Mouse (Mus musculus): ENCODE data around the gene B4galnt2.
"Not testable (repeated sequence)": the region's sequence is repeated elsewhere in the genome, so short reads cannot be mapped to it uniquely, and the experiment has no call there.

B4galnt2 gene

GRCm38 (mm10) chr11:95896446-95897179 is 18.1 kb downstream of the B4galnt2 start:
- no peak for DNase-seq (ENCODE audit: low read depth, low spot score)

- no peak for DNase-seq (ENCODE audit: low read depth, low spot score)
These were observed 24.1 kb downstream of the B4galnt2 start for GRCm38 (mm10) chr11:95890462-95891051.

- DNase-seq (ENCODE audit: low read depth, low spot score): not testable (repeated sequence)
These were observed 34.8 kb downstream of the B4galnt2 start for GRCm38 (mm10) chr11:95879861-95880260.

DNA sequence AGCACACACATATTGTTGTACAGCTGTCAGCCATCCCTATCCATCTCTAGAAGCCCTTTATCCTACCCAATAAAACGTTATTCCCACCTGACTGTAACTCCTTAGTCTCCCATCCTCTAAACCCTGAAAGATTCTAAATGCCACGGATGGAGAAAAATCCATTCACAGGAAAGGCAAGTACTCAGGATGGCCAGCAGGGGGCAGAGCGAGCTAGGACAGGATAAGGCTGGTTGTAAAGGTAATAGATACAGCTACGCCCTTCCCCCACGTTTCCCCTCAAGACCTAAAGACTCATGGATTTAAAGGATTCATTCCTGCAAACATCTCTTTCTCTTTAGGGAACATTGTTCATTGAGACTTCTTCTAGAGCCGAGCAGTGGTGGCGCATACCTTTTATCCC is 38.4 kb downstream of the B4galnt2 start:
- DNase-seq (ENCODE audit: low read depth, low spot score): peak; percentile 54

GRCm38 (mm10) chr11:95875804-95876203 is 38.9 kb downstream of the B4galnt2 start:
- no peak for DNase-seq (ENCODE audit: low read depth, low spot score)

GRCm38 (mm10) chr11:95869918-95870470 is 44.7 kb downstream of the B4galnt2 start:
- no peak for DNase-seq (ENCODE audit: low read depth, low spot score)

GRCm38 (mm10) chr11:95869442-95869841 is 45.2 kb downstream of the B4galnt2 start:
- no peak for DNase-seq (ENCODE audit: low read depth, low spot score)

- no peak for DNase-seq (ENCODE audit: low read depth, low spot score)
These were observed 53.3 kb downstream of the B4galnt2 start for GRCm38 (mm10) chr11:95861397-95861796.

DNA sequence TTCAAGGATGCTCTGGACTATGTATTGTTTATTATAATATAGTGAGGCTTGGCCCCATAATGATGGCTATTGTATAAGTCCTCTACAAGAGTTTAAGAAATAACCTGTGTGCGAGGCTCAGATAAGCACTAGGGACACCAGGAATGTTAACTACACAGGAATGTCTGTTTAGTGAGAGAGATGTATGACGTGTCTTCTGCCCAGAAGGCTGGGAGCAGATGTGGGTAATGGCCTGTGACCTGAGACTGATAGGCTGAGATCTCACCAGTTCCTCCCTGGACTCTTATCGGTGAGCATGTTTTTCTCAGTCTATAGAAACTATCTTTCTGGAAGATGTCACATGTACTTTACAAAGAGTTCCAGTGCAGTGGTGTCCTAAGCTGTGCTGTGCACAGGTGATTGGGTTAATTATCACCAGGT is 54.6 kb downstream of the B4galnt2 start:
- no peak for DNase-seq (ENCODE audit: low read depth, low spot score)

DNA sequence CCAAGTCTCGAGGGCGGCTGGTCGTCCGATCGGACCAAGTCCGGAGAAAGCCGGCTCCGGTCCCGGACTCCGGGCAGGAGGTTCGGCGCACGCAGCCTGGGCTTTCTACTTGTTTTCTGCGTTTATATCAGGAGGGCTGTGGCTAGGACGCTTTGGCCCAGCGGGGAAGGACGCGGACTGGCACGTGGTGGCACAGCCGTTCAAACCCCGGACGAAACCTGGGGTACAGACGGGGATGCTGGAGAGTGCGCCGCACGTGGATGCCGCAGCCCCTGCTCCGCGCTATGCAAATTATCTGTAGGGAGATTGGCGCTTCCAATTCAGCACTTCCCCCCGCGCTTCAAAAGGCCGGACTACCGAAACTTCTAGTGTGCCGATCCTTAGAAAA is 55.2 kb downstream of the B4galnt2 start:
- DNase-seq (ENCODE audit: low read depth, low spot score): peak; percentile 57

DNA sequence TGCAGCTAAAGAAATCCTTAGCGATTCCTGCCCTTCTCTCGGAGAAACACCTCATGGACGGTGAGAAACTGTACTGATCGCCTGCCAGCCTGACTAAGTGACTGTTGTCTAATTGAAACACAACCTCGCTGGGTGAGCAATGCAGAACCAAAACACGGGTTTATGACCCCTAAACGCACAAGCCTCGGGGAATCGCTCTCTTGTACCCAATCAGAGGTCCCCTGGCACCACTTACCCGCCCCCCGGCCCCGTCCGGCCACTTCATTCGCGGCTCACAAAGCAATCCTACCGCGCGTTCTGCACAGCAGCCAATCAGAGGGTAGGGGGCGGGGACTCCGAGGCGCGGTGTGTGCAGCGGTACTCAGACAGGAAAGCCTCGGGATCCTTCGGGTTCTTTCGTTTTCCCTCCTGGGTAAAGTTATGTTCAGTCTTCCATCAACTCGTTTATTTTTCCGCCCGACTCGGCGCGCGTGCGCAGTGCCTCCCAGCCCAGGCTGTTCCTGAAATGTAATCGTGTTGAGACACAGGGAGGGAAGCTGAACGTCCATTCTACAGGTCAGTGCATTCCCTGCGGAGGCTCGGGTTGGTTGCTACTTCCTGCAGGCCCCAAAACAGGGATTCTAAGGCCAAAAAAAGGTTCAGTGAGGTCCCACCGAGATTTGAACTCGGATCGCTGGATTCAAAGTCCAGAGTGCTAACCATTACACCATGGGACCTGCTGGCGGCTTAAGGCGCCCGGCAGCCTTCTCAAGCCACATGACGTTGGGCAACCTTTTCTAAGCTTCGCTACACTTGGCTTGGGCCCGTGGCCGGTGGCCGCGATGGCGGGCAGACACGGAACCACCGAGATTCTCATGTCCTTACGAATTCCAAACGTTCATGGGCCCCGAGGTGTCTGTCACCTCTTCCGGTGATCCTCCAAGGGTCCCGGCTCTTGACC is 55.9 kb downstream of the B4galnt2 start:
- peak; percentile 94 for DNase-seq (ENCODE audit: low read depth, low spot score)

DNA sequence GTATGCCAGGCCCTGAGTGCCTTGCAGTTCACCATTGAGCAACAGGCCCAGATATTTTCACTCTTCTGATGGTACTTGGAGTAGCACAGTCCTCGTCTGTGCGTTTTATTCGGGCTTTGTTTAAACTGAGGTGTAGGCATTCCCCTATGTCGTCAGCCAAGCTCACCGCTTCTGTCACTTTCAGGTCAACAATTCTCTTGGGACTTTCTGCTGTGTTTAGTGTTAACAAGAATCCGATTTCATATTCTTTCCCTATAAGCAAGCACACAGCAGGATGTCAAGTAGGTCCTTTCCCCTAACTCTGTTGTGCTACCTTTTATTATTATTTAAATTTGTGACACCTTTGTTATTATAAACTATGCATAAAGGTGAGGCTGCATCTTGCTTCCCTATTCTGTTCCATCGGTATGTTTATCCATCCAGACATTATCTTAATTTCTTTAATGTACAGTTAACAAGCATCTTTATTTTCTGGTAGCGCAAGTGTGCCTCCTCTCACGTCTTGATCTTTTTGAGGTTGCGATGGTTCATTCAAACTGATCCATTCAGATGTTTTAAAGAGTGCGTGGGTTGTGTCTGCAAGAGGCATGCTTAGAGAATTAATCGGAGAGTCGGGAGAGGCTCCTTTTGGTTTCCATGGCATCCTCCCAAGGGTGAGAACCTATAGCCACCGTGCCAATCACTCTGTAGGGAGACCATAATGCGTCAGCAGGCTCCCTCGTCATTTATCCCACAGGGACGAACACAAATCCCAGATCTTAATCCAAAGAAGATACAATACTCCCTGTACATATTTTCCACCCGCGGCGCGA is 56.8 kb downstream of the B4galnt2 start:
- no peak for DNase-seq (ENCODE audit: low read depth, low spot score)

GRCm38 (mm10) chr11:95857306-95857705 is 57.4 kb downstream of the B4galnt2 start:
- DNase-seq (ENCODE audit: low read depth, low spot score): no peak

- no peak for DNase-seq (ENCODE audit: low read depth, low spot score)
These were observed 61.0 kb downstream of the B4galnt2 start for GRCm38 (mm10) chr11:95853684-95854083.

GRCm38 (mm10) chr11:95850898-95851297 is 63.8 kb downstream of the B4galnt2 start:
- no peak for DNase-seq (ENCODE audit: low read depth, low spot score)

DNA sequence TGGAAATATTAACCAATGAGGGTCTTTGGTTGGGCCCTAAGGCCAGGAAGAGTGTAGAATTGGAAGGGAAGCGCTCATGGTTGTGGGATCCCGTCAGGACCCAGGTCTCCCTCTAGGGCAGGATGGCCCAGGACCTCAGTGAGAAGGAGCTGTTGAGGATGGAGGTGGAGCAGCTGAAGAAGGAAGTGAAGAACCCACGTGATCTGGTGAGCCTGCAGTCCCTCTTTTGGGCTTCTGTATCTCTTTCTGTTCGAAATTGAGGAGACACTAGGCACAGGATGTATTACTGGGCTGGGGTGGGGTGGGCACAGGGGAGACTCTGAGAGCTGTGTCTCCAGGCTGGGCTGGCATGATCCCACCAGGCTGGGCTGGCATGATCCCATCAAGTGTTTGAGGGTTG is 69.8 kb downstream of the B4galnt2 start:
- DNase-seq (ENCODE audit: low read depth, low spot score): no peak

GRCm38 (mm10) chr11:95843421-95843950 is 71.2 kb downstream of the B4galnt2 start:
- DNase-seq (ENCODE audit: low read depth, low spot score): no peak

GRCm38 (mm10) chr11:95842953-95843352 is 71.7 kb downstream of the B4galnt2 start:
- no peak for DNase-seq (ENCODE audit: low read depth, low spot score)

DNA sequence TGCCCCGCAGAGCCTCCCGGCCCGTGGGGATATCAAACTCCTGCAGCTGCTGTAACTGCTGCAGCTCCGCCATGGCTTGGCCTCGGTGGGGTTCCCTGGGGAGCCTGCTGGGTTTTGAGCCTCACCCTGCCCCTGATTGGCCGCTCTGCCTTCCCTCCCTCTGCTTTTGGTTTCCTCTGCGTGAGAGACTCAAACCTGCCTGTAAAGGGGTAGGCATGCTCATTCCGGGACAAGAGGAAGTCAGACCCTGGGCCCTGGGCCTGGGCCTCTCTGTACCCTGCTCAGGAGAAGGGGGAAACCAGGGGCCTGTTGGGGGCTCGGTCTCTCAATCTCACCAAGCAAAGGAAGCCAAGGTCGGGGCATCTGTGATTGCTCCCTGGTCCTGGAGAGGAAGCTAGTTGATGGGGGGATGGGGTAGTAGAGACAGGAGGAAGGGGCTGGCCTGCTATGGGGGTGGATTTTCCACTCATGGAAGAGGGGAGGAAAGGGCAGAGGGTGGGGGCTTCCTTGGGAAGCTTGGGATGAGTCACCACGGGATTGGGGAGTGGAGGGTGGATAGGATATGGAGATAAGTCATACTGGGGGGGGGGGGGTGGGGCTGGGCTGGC is 72.5 kb downstream of the B4galnt2 start, which contains the start of gene Abi3:
TSS of gene Abi3 (minus strand) at position 403 of the 608 bp plus-strand sequence.
- DNase-seq (ENCODE audit: low read depth, low spot score): no peak

DNA sequence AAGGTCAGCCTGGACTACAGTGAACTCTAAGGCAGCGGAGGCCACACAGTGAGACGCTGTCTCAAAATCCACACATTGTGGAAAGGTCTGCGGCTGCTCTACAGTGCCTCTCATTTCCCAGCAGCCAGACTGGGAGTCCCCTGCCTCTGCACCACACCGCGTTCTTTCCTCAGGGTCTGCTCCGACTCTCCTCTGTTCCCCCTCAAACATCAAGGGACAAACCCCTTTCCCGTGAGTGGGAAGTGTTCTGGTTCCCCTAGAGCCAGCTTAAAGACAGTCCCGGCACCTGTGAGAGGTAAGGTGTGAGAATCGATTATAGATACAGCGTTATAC is 73.2 kb downstream of the B4galnt2 start:
- no peak for DNase-seq (ENCODE audit: low read depth, low spot score)

Measured in embryo, embryonic 11.5 days (tissue).